Mouse (Mus musculus) induced T-regulatory cell, adult 2 months (primary cell): ENCODE measurements at regions not wholly inside any gene's neighbourhood (a gene's known extent, or its start where the extent isn't known, plus 50 kb on each side); places are given as distances from the start of the nearest gene placed in this dataset.

Source experiments
- DNase-seq: peaks from one replicate; pipeline ENCODE4 v3.0.0-alpha.2; 2012; ENCODE audit warnings: low read depth

GRCm38 (mm10) chr16:86159021-86159815 lies 257.6 kb upstream of the Adamts5 start:
- no peak for DNase-seq

GRCm38 (mm10) chr16:86138171-86138570 lies 236.5 kb upstream of the Adamts5 start:
- DNase-seq, result no peak

- no peak for DNase-seq
Measured at GRCm38 (mm10) chr16:86136169-86136568, 234.5 kb upstream of the Adamts5 start.

GRCm38 (mm10) chr16:86127391-86127790 lies 225.8 kb upstream of the Adamts5 start:
- DNase-seq, result no peak

- no peak for DNase-seq
Measured at GRCm38 (mm10) chr16:86124182-86124581, 222.6 kb upstream of the Adamts5 start.

- no peak for DNase-seq
Measured at GRCm38 (mm10) chr16:86122936-86123335, 221.3 kb upstream of the Adamts5 start.

GRCm38 (mm10) chr16:86117959-86118358 lies 216.3 kb upstream of the Adamts5 start:
- DNase-seq, result no peak

- DNase-seq, result no peak
Measured at GRCm38 (mm10) chr16:86115587-86116376, 214.2 kb upstream of the Adamts5 start.

GRCm38 (mm10) chr16:86094461-86094860 lies 192.8 kb upstream of the Adamts5 start:
- DNase-seq, result no peak

GRCm38 (mm10) chr16:86090175-86090574 lies 188.5 kb upstream of the Adamts5 start:
- DNase-seq, result no peak

- no peak for DNase-seq
Measured at GRCm38 (mm10) chr16:86087421-86087820, 185.8 kb upstream of the Adamts5 start.

GRCm38 (mm10) chr16:86067628-86068364 lies 166.2 kb upstream of the Adamts5 start:
- no peak for DNase-seq

GRCm38 (mm10) chr16:86060087-86060486 lies 158.5 kb upstream of the Adamts5 start:
- DNase-seq, result no peak

- no peak for DNase-seq
Measured at GRCm38 (mm10) chr16:86044695-86045094, 143.1 kb upstream of the Adamts5 start.

- no peak for DNase-seq
Measured at GRCm38 (mm10) chr16:86034772-86035171, 133.1 kb upstream of the Adamts5 start.

GRCm38 (mm10) chr16:86027700-86028099 lies 126.1 kb upstream of the Adamts5 start:
- no peak for DNase-seq

GRCm38 (mm10) chr16:86015336-86015735 lies 113.7 kb upstream of the Adamts5 start:
- no peak for DNase-seq

- no peak for DNase-seq
Measured at GRCm38 (mm10) chr16:86011051-86011450, 109.4 kb upstream of the Adamts5 start.

- no peak for DNase-seq
Measured at GRCm38 (mm10) chr16:86009638-86010329, 108.2 kb upstream of the Adamts5 start.

GRCm38 (mm10) chr16:86007799-86008198 lies 106.2 kb upstream of the Adamts5 start:
- no peak for DNase-seq

- DNase-seq, result no peak
Measured at GRCm38 (mm10) chr16:86000846-86001245, 99.2 kb upstream of the Adamts5 start.

- DNase-seq, result no peak
Measured at GRCm38 (mm10) chr16:85985841-85986240, 84.2 kb upstream of the Adamts5 start.
